Mouse (Mus musculus) left cerebral cortex, adult 8-10 months (tissue): ENCODE data around the gene Ano6. TPM values are rescaled to one million over a fixed set of nuclear protein-coding genes. Genes with fewer than 3 reads are reported as not detected.

ENCODE experiments used
- DNase-seq, 2 experiments: peaks; one replicate each; pipeline ENCODE4 v3.0.0; 2022; ENCODE audit warnings: low spot score in 2 of 2
- total RNA-seq, 4 experiments: library from RNA; stranded (reverse); gene quantifications; 2 replicates each; pipeline ENCODE4 v1.2.4; 2022

The Ano6 gene
- total RNA-seq, 4 experiments from 2014 or later = 21.3 to 27.1 (median 24.0) TPM

GRCm38 (mm10) chr15:95850546-95850945, 59.9 kb downstream of the Ano6 start:
- no peak for DNase-seq

- no peak for DNase-seq
Measured at GRCm38 (mm10) chr15:95855051-95855844, 64.6 kb downstream of the Ano6 start.

GRCm38 (mm10) chr15:95855953-95856352, 65.3 kb downstream of the Ano6 start:
- DNase-seq = no peak

- no peak for DNase-seq
Measured at GRCm38 (mm10) chr15:95856684-95857595, 66.3 kb downstream of the Ano6 start.

DNA sequence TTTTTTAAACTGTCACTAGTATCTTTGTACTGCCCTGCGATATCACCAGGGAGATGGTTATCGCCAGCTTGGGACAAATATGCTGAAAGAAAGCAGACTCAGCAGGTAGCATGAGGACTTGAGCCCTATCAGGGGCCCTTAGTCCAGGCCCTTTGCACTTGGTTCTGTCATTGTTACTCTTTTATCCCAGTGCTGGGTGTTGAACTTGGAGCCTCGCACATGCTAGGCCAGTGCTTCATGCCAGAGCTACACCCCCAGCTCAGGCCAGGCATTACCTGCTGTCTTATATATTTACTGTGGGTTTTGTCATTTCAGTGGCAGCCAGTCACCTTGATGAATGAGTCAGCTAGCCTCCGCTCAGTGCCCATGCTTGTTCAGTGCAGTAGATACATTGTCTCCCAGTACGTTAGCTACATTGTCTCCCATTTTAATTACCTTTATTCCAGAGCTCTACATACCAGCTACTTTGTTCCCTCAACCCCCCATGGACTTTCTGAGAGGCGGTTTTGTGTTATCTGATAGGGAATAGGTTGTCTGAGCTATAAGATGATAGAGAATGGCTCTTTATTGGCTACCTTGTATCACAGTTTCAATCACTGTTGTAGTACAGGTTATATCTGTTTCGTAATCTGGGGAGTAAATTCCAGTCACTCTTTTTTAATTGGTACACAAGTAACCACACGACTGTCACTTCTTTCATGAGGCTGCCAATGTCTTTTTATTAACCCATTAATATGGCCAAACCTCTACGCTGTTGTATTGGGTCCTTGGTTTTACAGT, 68.4 kb downstream of the Ano6 start:
- no peak for DNase-seq

GRCm38 (mm10) chr15:95863865-95864660, 73.4 kb downstream of the Ano6 start:
- DNase-seq = no peak

DNA sequence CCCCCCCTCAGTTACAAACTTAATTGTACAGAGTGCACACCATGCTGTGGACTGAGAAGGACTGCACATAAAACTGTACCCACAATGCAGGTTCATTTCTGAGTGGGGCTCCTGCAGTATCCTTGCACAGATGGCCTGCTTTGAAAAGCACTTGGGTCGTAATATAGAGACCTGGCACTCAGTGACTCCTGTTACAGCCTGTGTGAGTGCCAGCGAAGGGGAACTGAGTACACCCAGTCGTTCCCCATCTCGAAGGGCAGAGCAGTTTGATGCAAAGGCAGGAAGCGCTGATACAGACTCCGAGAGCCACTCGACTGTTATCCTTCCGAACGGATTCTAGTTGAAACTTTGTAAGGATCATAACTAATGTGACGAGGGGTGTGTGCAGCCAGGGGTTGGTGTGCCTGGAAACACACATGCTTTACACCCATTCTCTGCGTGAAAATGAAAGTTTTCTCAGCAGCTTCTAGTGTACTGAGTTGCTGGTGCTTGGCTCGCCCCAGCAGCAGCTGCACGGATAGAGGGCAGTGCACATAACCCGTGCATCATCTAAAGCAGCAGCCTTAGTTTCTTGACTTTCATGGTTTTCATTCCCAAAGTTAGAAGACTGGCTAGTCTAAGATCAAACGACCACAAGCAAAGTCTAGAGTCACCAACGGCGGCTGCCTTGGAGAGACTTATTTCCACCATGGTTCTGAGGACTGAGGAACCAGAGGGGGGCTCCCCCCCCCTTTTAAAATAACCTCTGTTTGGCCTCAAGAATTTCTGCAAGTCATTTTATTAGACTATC, 74.9 kb downstream of the Ano6 start:
- no peak for DNase-seq

DNA sequence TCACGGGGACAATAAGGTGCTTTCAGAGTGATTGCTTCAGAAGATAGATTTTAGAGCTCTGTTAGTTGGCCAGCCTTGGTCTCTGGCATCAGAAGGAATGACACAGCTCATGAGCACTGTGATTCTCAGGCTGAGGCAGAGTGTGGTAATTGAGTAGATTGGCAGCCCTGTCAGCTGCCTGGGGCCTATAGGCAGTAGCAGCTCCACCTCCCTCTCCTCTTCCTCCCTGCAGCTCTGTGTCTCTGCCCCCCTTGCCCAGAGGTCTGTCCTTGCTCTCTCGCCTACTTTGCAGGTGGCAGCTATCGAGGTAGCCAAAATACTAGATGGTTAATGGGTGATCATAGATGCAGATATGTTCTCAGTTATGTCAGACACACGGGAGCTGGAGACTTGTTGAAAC, 77.5 kb downstream of the Ano6 start:
- no peak for DNase-seq

- DNase-seq = no peak
Measured at GRCm38 (mm10) chr15:95869611-95870010, 79.0 kb downstream of the Ano6 start.

DNA sequence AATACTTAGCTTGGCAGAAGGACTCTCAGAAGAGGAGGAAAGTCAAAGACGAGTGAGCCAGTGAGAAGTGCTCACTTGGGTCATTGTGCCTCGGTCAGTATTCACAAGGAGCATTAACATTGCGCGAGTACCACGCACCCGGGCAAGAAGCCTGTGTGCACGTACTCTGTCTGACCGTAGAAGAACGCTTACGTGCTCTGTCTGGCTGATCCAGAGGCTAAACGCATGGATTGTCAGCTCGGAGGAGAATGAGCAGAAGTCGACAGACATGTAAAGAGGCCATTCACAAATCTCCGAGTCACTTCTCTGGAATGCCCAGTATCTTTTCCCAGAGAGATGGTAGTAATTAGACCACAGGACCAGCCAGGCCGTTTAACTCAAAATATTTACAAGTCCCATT, 81.0 kb downstream of the Ano6 start:
- DNase-seq = no peak

DNA sequence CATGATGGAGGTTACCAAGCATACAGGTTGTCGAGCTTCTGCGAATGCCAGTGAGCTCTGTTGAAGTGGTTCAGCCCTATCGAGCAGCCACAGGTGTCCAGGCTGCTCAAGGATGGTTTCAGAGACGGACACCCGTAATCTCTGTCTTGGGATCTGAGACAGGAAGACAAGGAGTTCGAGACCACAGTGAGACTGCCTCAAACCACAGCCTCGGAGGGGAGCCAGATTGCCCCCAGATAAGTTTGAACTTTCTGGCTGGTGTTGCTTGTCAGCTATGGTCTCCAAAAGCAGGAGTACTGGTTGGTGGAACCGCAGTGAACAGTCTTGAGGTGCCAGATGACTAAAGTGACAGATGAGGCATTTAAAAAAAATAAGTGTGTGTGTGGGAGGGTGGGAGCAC, 81.8 kb downstream of the Ano6 start:
- no peak for DNase-seq

DNA sequence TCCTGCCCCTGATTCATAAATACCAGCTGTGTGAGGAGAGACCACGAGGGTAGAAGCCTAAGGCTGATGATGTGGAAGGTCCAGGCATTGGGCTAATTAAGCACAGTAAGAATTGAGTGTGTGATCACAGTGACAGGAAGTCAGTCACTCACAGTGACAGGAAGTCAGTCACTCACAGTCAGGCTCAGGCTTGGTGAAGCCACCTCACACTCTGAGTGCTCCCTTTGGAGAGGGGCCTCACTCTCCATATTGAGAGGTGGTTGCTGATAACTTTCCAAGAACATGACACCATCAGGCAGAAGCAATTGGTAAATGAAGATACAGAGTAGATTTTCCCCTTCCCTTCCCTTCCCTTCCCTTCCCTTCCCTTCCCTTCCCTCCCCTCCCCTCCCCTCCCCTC, 82.6 kb downstream of the Ano6 start:
- DNase-seq = no peak

DNA sequence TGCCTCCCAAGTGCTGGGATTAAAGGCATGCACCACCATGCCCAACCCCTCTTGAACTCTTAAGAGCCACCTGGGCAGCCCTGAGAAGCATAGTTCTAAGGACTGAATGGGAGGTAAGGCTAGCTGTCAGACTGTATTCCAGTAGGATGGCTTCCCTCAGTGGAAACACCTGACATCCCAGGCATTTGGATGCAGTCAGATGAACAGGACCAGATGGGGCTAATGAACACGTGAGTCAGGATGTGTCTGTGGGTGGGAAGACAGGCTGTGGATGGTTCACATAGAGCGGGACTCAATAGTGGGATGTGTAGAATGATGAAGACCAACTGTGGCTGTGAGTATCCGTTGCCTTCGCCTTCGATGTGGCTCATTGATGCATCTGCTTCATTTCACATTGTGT, 83.6 kb downstream of the Ano6 start:
- no peak for DNase-seq

DNA sequence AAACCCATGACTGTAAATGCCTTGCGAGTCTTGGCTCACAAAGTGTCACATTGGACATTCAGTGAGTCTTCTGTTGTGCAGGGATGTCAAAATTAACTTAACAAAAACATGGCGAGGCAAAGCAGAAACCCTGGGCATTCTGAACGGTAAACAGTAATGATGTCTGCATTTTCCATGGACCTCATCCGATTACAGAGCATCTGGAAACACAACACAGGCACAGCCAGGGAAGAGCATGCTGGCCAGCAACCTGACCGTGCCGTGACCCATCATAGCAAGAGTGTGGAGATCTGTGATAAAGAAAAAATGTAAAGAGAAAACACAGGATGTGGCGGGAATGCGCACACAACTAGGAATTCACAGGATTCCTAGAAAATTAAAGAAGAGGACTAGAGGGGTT, 84.1 kb downstream of the Ano6 start:
- DNase-seq = no peak

- DNase-seq = no peak
Measured at GRCm38 (mm10) chr15:95875898-95876297, 85.3 kb downstream of the Ano6 start.

- no peak for DNase-seq
Measured at GRCm38 (mm10) chr15:95880616-95881151, 90.0 kb downstream of the Ano6 start.

GRCm38 (mm10) chr15:95882436-95882835, 91.8 kb downstream of the Ano6 start:
- no peak for DNase-seq

DNA sequence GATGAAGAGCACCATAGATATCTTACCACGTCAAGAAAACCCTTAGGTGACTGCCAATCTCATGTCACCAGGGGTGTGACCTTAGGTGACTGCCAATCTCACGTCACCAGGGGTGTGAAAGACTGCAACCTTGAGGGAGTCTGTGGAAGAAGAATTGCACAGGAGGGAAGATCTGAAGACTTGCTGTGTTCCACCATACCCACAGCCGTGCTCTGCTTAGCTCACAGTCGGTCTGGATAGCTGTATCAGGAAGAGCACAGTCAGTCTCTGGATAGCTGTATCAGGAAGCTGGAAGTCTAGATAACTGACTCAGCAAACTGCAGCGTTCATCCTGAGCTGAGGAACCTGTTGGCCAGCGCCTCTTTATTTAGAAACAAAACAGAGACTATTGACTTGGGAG, 92.9 kb downstream of the Ano6 start:
- DNase-seq = no peak

DNA sequence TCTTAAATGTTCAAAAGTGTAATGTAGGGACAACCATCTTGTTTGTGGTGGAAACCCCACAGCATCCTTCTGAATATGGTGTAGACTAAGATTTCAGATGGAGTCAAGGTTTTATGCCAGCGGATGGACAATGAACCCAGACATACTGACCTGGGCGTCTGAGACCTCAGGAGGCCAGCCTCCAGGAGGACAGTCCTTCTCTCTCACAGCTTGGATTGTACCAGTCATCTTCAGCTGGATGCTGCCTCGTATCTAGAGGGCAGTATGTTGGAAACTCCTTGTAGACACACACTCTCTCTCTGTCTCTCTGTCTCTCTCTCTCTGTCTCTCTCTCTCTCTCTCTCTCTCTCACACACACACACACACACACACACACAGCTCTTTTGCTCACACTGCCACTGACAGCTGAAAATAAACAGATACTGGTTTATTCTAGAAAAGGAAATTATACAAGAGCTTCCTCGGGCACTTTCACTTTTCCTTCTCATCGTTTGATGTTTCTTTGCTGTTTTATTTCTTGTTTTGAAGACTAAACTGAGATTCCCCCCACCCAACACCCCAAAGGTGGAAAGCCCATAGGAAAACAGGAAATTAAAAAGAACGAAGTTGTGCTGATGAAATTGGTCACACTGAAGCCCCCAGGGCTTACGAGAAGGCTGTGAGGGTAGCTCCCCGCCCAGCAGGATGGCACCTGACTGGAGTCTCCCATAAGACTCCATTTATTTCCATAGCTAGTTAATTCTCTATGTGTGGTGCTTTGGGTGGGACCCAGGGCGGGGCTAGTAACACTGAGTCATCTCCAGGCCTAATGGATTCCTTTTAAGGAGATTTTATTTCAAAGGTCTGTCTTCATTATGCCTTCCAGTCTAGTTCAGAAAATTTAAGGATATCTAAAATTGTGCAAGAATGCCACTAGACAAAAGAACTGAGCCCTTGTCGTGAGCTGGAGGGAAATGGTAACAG, 94.3 kb downstream of the Ano6 start:
- no peak for DNase-seq
